Mouse (Mus musculus): ENCODE results near the gene Kctd3. TPM values are rescaled to one million over a fixed set of nuclear protein-coding genes. Genes with fewer than 3 reads are reported as not detected.

The Kctd3 gene
- polyA plus RNA-seq (2015; fragmentation: Nextera tagmentation; extraction: Ambion mirVana) = 33.9 and 37.6 TPM in 2 replicates

- Histone ChIP-seq H3K36me3 (no peaks in the 10 kb centered on the region), H3K27me3 (peaks cover 4% of the 10 kb centered on the region; the same call in 1 of the 2 replicates), H3K9ac (replicated peaks) (peak within 1 kb of the TSS; percentile 91), H3K4me1 (replicated peaks) (peaks cover 29% of the 10 kb centered on the region), H3K27ac (peak within 1 kb of the TSS; percentile 30), H3K4me2 (replicated peaks) (peak within 1 kb of the TSS; percentile 91), H3K9me3 (no peaks in the 10 kb centered on the region), H3K4me3 (replicated peaks) (peak within 1 kb of the TSS; percentile 91)
- ATAC-seq = peak; percentile 92
- under 1% methylated on average over 74 of the region's 74 CpGs for WGBS
Observed at GRCm38 (mm10) chr1:189007239-189007979, at the start of gene Kctd3. TSS of gene Kctd3 (minus strand) at chr1:189007841.

- no peak for ATAC-seq
- H3K27ac ChIP-seq = no peak overlapping the region
- no peak overlapping the region for H3K4me3 ChIP-seq (replicated peaks)
- H3K9ac ChIP-seq (replicated peaks) = no peak overlapping the region
- no peaks in the 10 kb centered on the region for H3K4me1 ChIP-seq (replicated peaks)
- H3K9me3 ChIP-seq = no peaks in the 10 kb centered on the region
- WGBS = 56% methylated on average over 4 of the region's 4 CpGs
- no peaks in the 10 kb centered on the region for H3K36me3 ChIP-seq
- no peak overlapping the region for H3K4me2 ChIP-seq (replicated peaks)
- H3K27me3 ChIP-seq = no peaks in the 10 kb centered on the region
Observed at GRCm38 (mm10) chr1:189057425-189057824, 49.8 kb upstream of the Kctd3 start.

GRCm38 (mm10) chr1:189055933-189056332, 48.3 kb upstream of the Kctd3 start:
- H3K9me3 ChIP-seq = no peaks in the 10 kb centered on the region

GRCm38 (mm10) chr1:189054941-189055551, 47.4 kb upstream of the Kctd3 start:
- H3K4me3 ChIP-seq (replicated peaks) = no peak overlapping the region
- H3K9me3 ChIP-seq = no peaks in the 10 kb centered on the region
- H3K36me3 ChIP-seq = no peaks in the 10 kb centered on the region
- H3K9ac ChIP-seq (replicated peaks) = no peak overlapping the region
- no peaks in the 10 kb centered on the region for H3K27me3 ChIP-seq
- H3K4me1 ChIP-seq (replicated peaks) = no peaks in the 10 kb centered on the region
- H3K4me2 ChIP-seq (replicated peaks) = no peak overlapping the region
- no peak for ATAC-seq
- H3K27ac ChIP-seq = no peak overlapping the region
- 89% methylated on average over 8 of the region's 8 CpGs for WGBS

More at GRCm38 (mm10) chr1:189055933-189056332, 48.3 kb upstream of the Kctd3 start:
- H3K36me3 ChIP-seq = no peaks in the 10 kb centered on the region
- no peak overlapping the region for H3K4me2 ChIP-seq (replicated peaks)
- no peak overlapping the region for H3K9ac ChIP-seq (replicated peaks)
- no peaks in the 10 kb centered on the region for H3K4me1 ChIP-seq (replicated peaks)
- no peak overlapping the region for H3K27ac ChIP-seq
- no peak for ATAC-seq
- H3K27me3 ChIP-seq = no peaks in the 10 kb centered on the region
- 62% methylated on average over 2 of the region's 2 CpGs for WGBS
- no peak overlapping the region for H3K4me3 ChIP-seq (replicated peaks)

- Histone ChIP-seq H3K9me3 (no peaks in the 10 kb centered on the region), H3K4me3 (replicated peaks) (no peak overlapping the region), H3K4me1 (replicated peaks) (no peaks in the 10 kb centered on the region), H3K36me3 (no peaks in the 10 kb centered on the region), H3K27ac (no peak overlapping the region), H3K27me3 (no peaks in the 10 kb centered on the region), H3K9ac (replicated peaks) (no peak overlapping the region), H3K4me2 (replicated peaks) (no peak overlapping the region)
- no peak for ATAC-seq
- WGBS = 79% methylated on average over 5 of the region's 5 CpGs
Observed at GRCm38 (mm10) chr1:189054191-189054590, 46.5 kb upstream of the Kctd3 start.

GRCm38 (mm10) chr1:189052189-189052588, 44.5 kb upstream of the Kctd3 start:
- Histone ChIP-seq H3K9ac (replicated peaks) (no peak overlapping the region), H3K27ac (no peak overlapping the region), H3K4me1 (replicated peaks) (no peaks in the 10 kb centered on the region), H3K27me3 (no peaks in the 10 kb centered on the region), H3K9me3 (no peaks in the 10 kb centered on the region), H3K36me3 (no peaks in the 10 kb centered on the region), H3K4me3 (replicated peaks) (no peak overlapping the region), H3K4me2 (replicated peaks) (no peak overlapping the region)
- 83% methylated on average over 4 of the region's 4 CpGs for WGBS
- ATAC-seq = no peak

- H3K27ac ChIP-seq = no peak overlapping the region
- H3K4me1 ChIP-seq (replicated peaks) = no peaks in the 10 kb centered on the region
- H3K36me3 ChIP-seq = no peaks in the 10 kb centered on the region
- H3K4me2 ChIP-seq (replicated peaks) = no peak overlapping the region
- H3K9ac ChIP-seq (replicated peaks) = no peak overlapping the region
- H3K4me3 ChIP-seq (replicated peaks) = no peak overlapping the region
- no peak for ATAC-seq
- H3K9me3 ChIP-seq = no peaks in the 10 kb centered on the region
- no peaks in the 10 kb centered on the region for H3K27me3 ChIP-seq
- WGBS = 80% methylated on average over 3 of the region's 3 CpGs
Observed at GRCm38 (mm10) chr1:189050122-189050521, 42.5 kb upstream of the Kctd3 start.

GRCm38 (mm10) chr1:189048331-189048730, 40.7 kb upstream of the Kctd3 start:
- no peak overlapping the region for H3K9ac ChIP-seq (replicated peaks)
- H3K36me3 ChIP-seq = no peaks in the 10 kb centered on the region
- no peak overlapping the region for H3K4me2 ChIP-seq (replicated peaks)
- no peaks in the 10 kb centered on the region for H3K9me3 ChIP-seq
- H3K27me3 ChIP-seq = no peaks in the 10 kb centered on the region
- H3K27ac ChIP-seq = no peak overlapping the region
- WGBS = 95% methylated on average over 2 of the region's 2 CpGs
- ATAC-seq = no peak
- H3K4me1 ChIP-seq (replicated peaks) = no peaks in the 10 kb centered on the region
- H3K4me3 ChIP-seq (replicated peaks) = no peak overlapping the region

- no peak overlapping the region for H3K9ac ChIP-seq (replicated peaks)
- no peaks in the 10 kb centered on the region for H3K9me3 ChIP-seq
- H3K4me2 ChIP-seq (replicated peaks) = no peak overlapping the region
- no peak for ATAC-seq
- H3K27me3 ChIP-seq = no peaks in the 10 kb centered on the region
- H3K4me1 ChIP-seq (replicated peaks) = no peaks in the 10 kb centered on the region
- 93% methylated on average over 3 of the region's 3 CpGs for WGBS
- H3K4me3 ChIP-seq (replicated peaks) = no peak overlapping the region
- no peaks in the 10 kb centered on the region for H3K36me3 ChIP-seq
- H3K27ac ChIP-seq = no peak overlapping the region
Observed at GRCm38 (mm10) chr1:189047918-189048317, 40.3 kb upstream of the Kctd3 start.

GRCm38 (mm10) chr1:189046831-189047230, 39.2 kb upstream of the Kctd3 start:
- Histone ChIP-seq H3K4me1 (replicated peaks) (no peaks in the 10 kb centered on the region), H3K27ac (no peak overlapping the region), H3K4me2 (replicated peaks) (no peak overlapping the region), H3K27me3 (no peaks in the 10 kb centered on the region), H3K9me3 (no peaks in the 10 kb centered on the region), H3K9ac (replicated peaks) (no peak overlapping the region), H3K4me3 (replicated peaks) (no peak overlapping the region), H3K36me3 (no peaks in the 10 kb centered on the region)
- ATAC-seq = no peak
- 85% methylated on average over 3 of the region's 3 CpGs for WGBS

- H3K9ac ChIP-seq (replicated peaks) = no peak overlapping the region
- H3K36me3 ChIP-seq = no peaks in the 10 kb centered on the region
- H3K4me2 ChIP-seq (replicated peaks) = no peak overlapping the region
- H3K4me3 ChIP-seq (replicated peaks) = no peak overlapping the region
- WGBS = 85% methylated on average over 3 of the region's 3 CpGs
- H3K27ac ChIP-seq = no peak overlapping the region
- H3K4me1 ChIP-seq (replicated peaks) = no peaks in the 10 kb centered on the region
- no peaks in the 10 kb centered on the region for H3K27me3 ChIP-seq
- no peak for ATAC-seq
- H3K9me3 ChIP-seq = no peaks in the 10 kb centered on the region
Observed at GRCm38 (mm10) chr1:189046301-189046700, 38.7 kb upstream of the Kctd3 start.

GRCm38 (mm10) chr1:189041261-189041660, 33.6 kb upstream of the Kctd3 start:
- WGBS = 89% methylated on average over 12 of the region's 12 CpGs
- Histone ChIP-seq H3K4me1 (replicated peaks) (no peaks in the 10 kb centered on the region), H3K4me3 (replicated peaks) (no peak overlapping the region), H3K27ac (no peak overlapping the region), H3K9ac (replicated peaks) (no peak overlapping the region), H3K4me2 (replicated peaks) (no peak overlapping the region), H3K36me3 (no peaks in the 10 kb centered on the region), H3K9me3 (no peaks in the 10 kb centered on the region), H3K27me3 (no peaks in the 10 kb centered on the region)
- no peak for ATAC-seq
